Mouse (Mus musculus) embryonic facial prominence, embryonic 12.5 days (tissue): ENCODE data around the gene Fam184b. TPM values are rescaled to one million over a fixed set of nuclear protein-coding genes. Genes with fewer than 3 reads are reported as not detected.

ENCODE experiments used
- ATAC-seq: fragments of 200-750 bp; cut with Nextera tagmentation; 2 replicates; pipeline ENCODE4 v1.8.0; 2017; ENCODE audit not compliant: insufficient number of reproducible peaks, insufficient read depth, low FRiP score, low TSS enrichment
- H3K27ac ChIP-seq: fragments of 300-500 bp; sonication (generic); 2 replicates; pipeline ENCODE4 v1.5.1; 2016; ENCODE audit warnings: mild to moderate bottlenecking
- H3K27me3 ChIP-seq: fragments of 300-500 bp; sonication (generic); 2 replicates; pipeline ENCODE4 v1.6.1; 2016; ENCODE audit warnings: mild to moderate bottlenecking, moderate library complexity
- H3K36me3 ChIP-seq: fragments of 300-500 bp; sonication (generic); 2 replicates; pipeline ENCODE4 v1.6.1; 2016; ENCODE audit warnings: mild to moderate bottlenecking
- H3K4me1 ChIP-seq: fragments of 300-500 bp; sonication (generic); 2 replicates; pipeline ENCODE4 v1.6.1; 2016
- H3K4me2 ChIP-seq: fragments of 300-500 bp; sonication (generic); replicated peaks from 2 replicates; pipeline ENCODE4 v1.6.1; 2016; ENCODE audit warnings: mild to moderate bottlenecking, moderate library complexity
- H3K4me3 ChIP-seq: fragments of 300-500 bp; sonication (generic); 2 replicates; pipeline ENCODE4 v1.5.1; 2016; ENCODE audit warnings: mild to moderate bottlenecking
- H3K9ac ChIP-seq: fragments of 300-500 bp; sonication (generic); 2 replicates; pipeline ENCODE4 v1.6.1; 2016; ENCODE audit warnings: mild to moderate bottlenecking, moderate library complexity
- H3K9me3 ChIP-seq: fragments of 300-500 bp; sonication (generic); 2 replicates; pipeline ENCODE4 v1.6.1; 2016; ENCODE audit warnings: mild to moderate bottlenecking, moderate library complexity
- WGBS: fragments of 180-500 bp; shearing (Covaris S2); methylation state at CpG from one replicate; pipeline ENCODE4 v1.1.7; 2016; 5-methylcytosine and 5-hydroxymethylcytosine counted together
- polyA plus RNA-seq: library from polyadenylated mRNA; unstranded; fragments of >200 nt; fragmentation: Nextera tagmentation; extraction: Ambion mirVana; gene quantifications from 2 replicates; pipeline ENCODE4 v1.2.1, GENCODE M21; 2016

The Fam184b gene
- polyA plus RNA-seq, 1 experiment from 2014 or later = 1.1 TPM

GRCm38 (mm10) chr5:45593276-45593675 lies 46.1 kb downstream of the Fam184b start:
- no peaks in the 10 kb centered on the region for H3K36me3 ChIP-seq
- 81% methylated on average over 6 of the region's 6 CpGs for WGBS
- no peak overlapping the region for H3K4me3 ChIP-seq
- no peak overlapping the region for H3K4me2 ChIP-seq
- no peaks in the 10 kb centered on the region for H3K4me1 ChIP-seq
- no peak overlapping the region for H3K9ac ChIP-seq
- no peak overlapping the region for H3K27ac ChIP-seq
- no peaks in the 10 kb centered on the region for H3K9me3 ChIP-seq
- no peaks in the 10 kb centered on the region for H3K27me3 ChIP-seq
- no peak for ATAC-seq

- H3K9me3 ChIP-seq = no peaks in the 10 kb centered on the region
- no peaks in the 10 kb centered on the region for H3K4me1 ChIP-seq
- H3K27ac ChIP-seq = no peak overlapping the region
- H3K4me3 ChIP-seq = no peak overlapping the region
- H3K36me3 ChIP-seq = no peaks in the 10 kb centered on the region
- H3K9ac ChIP-seq = no peak overlapping the region
- H3K27me3 ChIP-seq = no peaks in the 10 kb centered on the region
- 84% methylated on average over 4 of the region's 4 CpGs for WGBS
- no peak for ATAC-seq
- H3K4me2 ChIP-seq = no peak overlapping the region
Measured at GRCm38 (mm10) chr5:45590094-45590493, 49.3 kb downstream of the Fam184b start.

GRCm38 (mm10) chr5:45584601-45585000 lies 54.8 kb downstream of the Fam184b start:
- 87% methylated on average over 8 of the region's 8 CpGs for WGBS
- no peaks in the 10 kb centered on the region for H3K9me3 ChIP-seq
- H3K27me3 ChIP-seq = no peaks in the 10 kb centered on the region
- no peaks in the 10 kb centered on the region for H3K4me1 ChIP-seq
- no peaks in the 10 kb centered on the region for H3K36me3 ChIP-seq
- no peak overlapping the region for H3K27ac ChIP-seq
- no peak overlapping the region for H3K4me3 ChIP-seq
- no peak overlapping the region for H3K4me2 ChIP-seq
- H3K9ac ChIP-seq = no peak overlapping the region
- no peak for ATAC-seq

GRCm38 (mm10) chr5:45580279-45580678 lies 59.1 kb downstream of the Fam184b start:
- no peaks in the 10 kb centered on the region for H3K9me3 ChIP-seq
- H3K36me3 ChIP-seq = no peaks in the 10 kb centered on the region
- no peak overlapping the region for H3K4me3 ChIP-seq
- H3K27ac ChIP-seq = no peak overlapping the region
- no peaks in the 10 kb centered on the region for H3K4me1 ChIP-seq
- no peak overlapping the region for H3K9ac ChIP-seq
- H3K4me2 ChIP-seq = no peak overlapping the region
- 74% methylated on average over 10 of the region's 10 CpGs for WGBS
- no peaks in the 10 kb centered on the region for H3K27me3 ChIP-seq
- no peak for ATAC-seq

- 69% methylated on average over 1 of the region's 1 CpGs for WGBS
- Histone ChIP-seq H3K36me3 (no peaks in the 10 kb centered on the region), H3K4me3 (no peak overlapping the region), H3K27ac (no peak overlapping the region), H3K4me2 (no peak overlapping the region), H3K9ac (no peak overlapping the region), H3K27me3 (no peaks in the 10 kb centered on the region), H3K4me1 (no peaks in the 10 kb centered on the region), H3K9me3 (no peaks in the 10 kb centered on the region)
- no peak for ATAC-seq
Measured at GRCm38 (mm10) chr5:45577376-45577775, 62.0 kb downstream of the Fam184b start.

GRCm38 (mm10) chr5:45576716-45577115 lies 62.7 kb downstream of the Fam184b start:
- no peak overlapping the region for H3K9ac ChIP-seq
- WGBS = 75% methylated on average over 3 of the region's 3 CpGs
- ATAC-seq = no peak
- H3K9me3 ChIP-seq = no peaks in the 10 kb centered on the region
- no peak overlapping the region for H3K4me3 ChIP-seq
- no peak overlapping the region for H3K4me2 ChIP-seq
- no peaks in the 10 kb centered on the region for H3K4me1 ChIP-seq
- H3K36me3 ChIP-seq = no peaks in the 10 kb centered on the region
- H3K27me3 ChIP-seq = no peaks in the 10 kb centered on the region
- no peak overlapping the region for H3K27ac ChIP-seq

GRCm38 (mm10) chr5:45572816-45573215 lies 66.6 kb downstream of the Fam184b start:
- no peak for ATAC-seq

GRCm38 (mm10) chr5:45565829-45566228 lies 73.6 kb downstream of the Fam184b start:
- ATAC-seq = no peak
- no peak overlapping the region for H3K27ac ChIP-seq
- no peaks in the 10 kb centered on the region for H3K4me1 ChIP-seq
- H3K36me3 ChIP-seq = no peaks in the 10 kb centered on the region
- H3K27me3 ChIP-seq = no peaks in the 10 kb centered on the region
- H3K9me3 ChIP-seq = no peaks in the 10 kb centered on the region
- H3K4me3 ChIP-seq = no peak overlapping the region
- no peak overlapping the region for H3K9ac ChIP-seq
- H3K4me2 ChIP-seq = no peak overlapping the region
- WGBS = 95% methylated on average over 1 of the region's 1 CpGs

More at GRCm38 (mm10) chr5:45572816-45573215, 66.6 kb downstream of the Fam184b start:
- WGBS = 44% methylated on average over 5 of the region's 5 CpGs
- H3K4me2 ChIP-seq = no peak overlapping the region
- H3K27me3 ChIP-seq = no peaks in the 10 kb centered on the region
- no peaks in the 10 kb centered on the region for H3K36me3 ChIP-seq
- H3K9ac ChIP-seq = no peak overlapping the region
- no peak overlapping the region for H3K27ac ChIP-seq
- no peak overlapping the region for H3K4me3 ChIP-seq
- no peaks in the 10 kb centered on the region for H3K9me3 ChIP-seq
- no peaks in the 10 kb centered on the region for H3K4me1 ChIP-seq

- Histone ChIP-seq H3K4me2 (no peak overlapping the region), H3K9me3 (no peaks in the 10 kb centered on the region), H3K9ac (no peak overlapping the region), H3K4me3 (no peak overlapping the region), H3K27ac (no peak overlapping the region), H3K27me3 (no peaks in the 10 kb centered on the region), H3K36me3 (no peaks in the 10 kb centered on the region), H3K4me1 (no peaks in the 10 kb centered on the region)
- 65% methylated on average over 6 of the region's 6 CpGs for WGBS
- ATAC-seq = no peak
Measured at GRCm38 (mm10) chr5:45564054-45564453, 75.4 kb downstream of the Fam184b start.

GRCm38 (mm10) chr5:45549586-45549985 lies 89.8 kb downstream of the Fam184b start:
- H3K9me3 ChIP-seq = no peaks in the 10 kb centered on the region
- H3K4me1 ChIP-seq = no peaks in the 10 kb centered on the region
- H3K4me2 ChIP-seq = no peak overlapping the region
- no peak overlapping the region for H3K27ac ChIP-seq
- H3K9ac ChIP-seq = no peak overlapping the region
- 85% methylated on average over 1 of the region's 1 CpGs for WGBS
- no peak overlapping the region for H3K4me3 ChIP-seq
- no peaks in the 10 kb centered on the region for H3K27me3 ChIP-seq
- ATAC-seq = no peak
- no peaks in the 10 kb centered on the region for H3K36me3 ChIP-seq

- H3K4me1 ChIP-seq = no peaks in the 10 kb centered on the region
- H3K36me3 ChIP-seq = no peaks in the 10 kb centered on the region
- no peak overlapping the region for H3K27ac ChIP-seq
- H3K4me3 ChIP-seq = no peak overlapping the region
- H3K4me2 ChIP-seq = no peak overlapping the region
- no peaks in the 10 kb centered on the region for H3K27me3 ChIP-seq
- H3K9ac ChIP-seq = no peak overlapping the region
- WGBS = 18% methylated on average over 5 of the region's 5 CpGs
- no peaks in the 10 kb centered on the region for H3K9me3 ChIP-seq
- ATAC-seq = no peak
Measured at GRCm38 (mm10) chr5:45543374-45543773, 96.0 kb downstream of the Fam184b start.

- ATAC-seq = no peak
- H3K4me2 ChIP-seq = no peak overlapping the region
- no peaks in the 10 kb centered on the region for H3K36me3 ChIP-seq
- H3K4me3 ChIP-seq = no peak overlapping the region
- H3K4me1 ChIP-seq = no peaks in the 10 kb centered on the region; the same call in 1 of the 2 replicates
- H3K9ac ChIP-seq = no peak overlapping the region
- H3K9me3 ChIP-seq = no peaks in the 10 kb centered on the region
- WGBS = 57% methylated on average over 10 of the region's 10 CpGs
- H3K27me3 ChIP-seq = no peaks in the 10 kb centered on the region
- H3K27ac ChIP-seq = no peak overlapping the region
Measured at GRCm38 (mm10) chr5:45539502-45539901, 99.9 kb downstream of the Fam184b start.

GRCm38 (mm10) chr5:45535177-45535576 lies 104.2 kb downstream of the Fam184b start:
- Histone ChIP-seq H3K4me1 (no peaks in the 10 kb centered on the region; the same call in 1 of the 2 replicates), H3K4me3 (no peak overlapping the region), H3K36me3 (peaks cover 3% of the 10 kb centered on the region; the same call in 1 of the 2 replicates), H3K9ac (no peak overlapping the region), H3K9me3 (no peaks in the 10 kb centered on the region), H3K4me2 (no peak overlapping the region), H3K27ac (no peak overlapping the region), H3K27me3 (no peaks in the 10 kb centered on the region)
- no peak for ATAC-seq
- 66% methylated on average over 4 of the region's 4 CpGs for WGBS
